Mouse (Mus musculus): ENCODE results near the gene Nlgn1.

DNA sequence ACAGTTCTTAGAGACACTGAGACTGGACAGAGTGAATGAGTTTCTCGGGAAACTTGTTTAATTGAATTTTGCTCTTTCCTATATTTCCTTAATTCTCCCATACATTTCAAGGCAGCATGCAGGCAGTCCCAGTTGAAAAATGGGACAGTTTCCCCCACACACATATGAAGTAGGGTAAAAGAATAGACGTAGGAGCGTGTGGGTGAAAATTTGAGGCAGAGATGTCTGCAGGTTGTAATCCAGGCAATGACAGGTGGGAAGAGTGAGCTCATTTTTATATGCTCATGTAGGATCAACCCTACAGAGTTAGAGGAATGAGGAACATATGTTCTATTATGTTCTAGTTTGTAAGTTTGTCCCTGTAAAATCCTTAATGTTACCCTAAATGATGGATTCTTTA lies 757.4 kb downstream of the Nlgn1 start:
- no peak for TF ChIP-seq EP300 (IDR thresholded peaks at IDR 0.05; ENCODE audit: low read depth)
- no peak for TF ChIP-seq CTCF (IDR thresholded peaks at IDR 0.05; ENCODE audit: low read depth)
